In the genomic region with DNA sequence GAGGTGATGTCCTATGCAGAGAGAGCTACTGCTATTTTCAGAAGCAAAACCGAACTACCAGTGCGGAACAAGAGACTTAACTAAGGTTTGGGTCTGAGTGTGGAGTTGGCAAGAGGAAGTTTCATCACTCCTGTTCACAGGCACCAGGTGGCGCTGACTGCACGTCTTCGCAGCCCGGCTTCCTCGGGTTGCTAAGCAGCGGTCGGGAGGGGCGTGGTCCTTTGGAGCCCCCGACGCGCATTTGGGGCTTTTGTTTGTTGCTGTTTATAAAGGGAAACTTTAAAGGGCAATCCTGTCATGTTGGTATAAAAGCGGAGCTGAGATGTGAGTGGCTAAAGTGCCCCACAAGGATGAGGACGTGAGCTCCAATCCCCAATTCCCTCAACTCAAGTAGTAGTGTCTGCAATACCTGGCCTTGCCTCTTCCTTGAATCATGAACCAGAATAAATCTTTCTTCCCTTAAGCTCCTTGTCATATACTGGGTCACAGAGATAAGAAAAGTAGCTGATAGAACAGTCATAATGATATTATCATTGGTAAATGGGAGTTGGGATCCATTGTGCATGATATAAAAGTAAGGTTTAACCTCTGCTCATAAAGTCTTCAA, we compare ENCODE assay signal across 7 mouse cellular contexts. TPM values are rescaled to one million over a fixed set of nuclear protein-coding genes. Genes with fewer than 3 reads are reported as not detected.
DNase-seq lines count a peak whose midpoint lies in the region; ATAC-seq lines count a peak whose summit lies in the region.

No protein-coding gene starts in this region.

- H3K9me3 ChIP-seq in midbrain, embryonic 15.5 days, result no peaks in the 10 kb centered on the region

- peak; percentile 90 for DNase-seq in adrenal gland, postnatal 14 days
- DNase-seq in embryo, embryonic 11 days, result peak; percentile 86
- peak; percentile 48 to 79 for DNase-seq in gastrocnemius, postnatal 4 days (ENCODE audit: low spot score in 2 of 2)
- peak; percentile 32 for DNase-seq in kidney, adult 11 months
- DNase-seq in left cerebral cortex, postnatal 4 days, result peak; percentile 84
- peak; percentile 46 for DNase-seq in splenic B cell, adult 2 months (ENCODE audit: low read depth, low spot score)

- intact Hi-C loops in left cerebral cortex, postnatal 4 days (cut with DNase I), result loop anchor here (5.0 to 10.0 kb wide), 2 partner anchors 167 to 301 kb away; a partner anchor contains a TSS

- H3K4me1 ChIP-seq in midbrain, embryonic 15.5 days, result peaks cover 19% of the 10 kb centered on the region

- no peak overlapping the region for H3K9ac ChIP-seq in midbrain, embryonic 15.5 days

- H3K27me3 ChIP-seq in midbrain, embryonic 15.5 days (replicated peaks), result peaks cover 22% of the 10 kb centered on the region
- H3K27me3 ChIP-seq in splenic B cell, adult 2 months (ENCODE audit: control insufficient read depth, insufficient read depth, low read length, poor library complexity, severe bottlenecking), result no peaks in the 10 kb centered on the region

- peak overlapping the region; percentile 24 for H3K4me3 ChIP-seq in midbrain, embryonic 15.5 days

- no peak overlapping the region for H3K27ac ChIP-seq in midbrain, embryonic 15.5 days

- H3K4me2 ChIP-seq in midbrain, embryonic 15.5 days, result peak overlapping the region; percentile 48

- 4% methylated on average over 15 of the region's 15 CpGs for WGBS in midbrain, embryonic 15.5 days

- peak; percentile 79 for ATAC-seq in midbrain, embryonic 15.5 days (replicated peaks)

- H3K36me3 ChIP-seq in midbrain, embryonic 15.5 days (replicated peaks), result no peaks in the 10 kb centered on the region
- H3K36me3 ChIP-seq in splenic B cell, adult 2 months (ENCODE audit: control insufficient read depth, insufficient read depth, low read length, poor library complexity, severe bottlenecking), result no peaks in the 10 kb centered on the region

RNA-seq across cellular contexts. Expression of a gene that starts 40.1 kb away (rescaled TPM):
- 1.2 and 1.3 TPM in 2 replicates for total RNA-seq in adrenal gland, postnatal 14 days (2021)
- total RNA-seq in gastrocnemius, postnatal 4 days (2021), result under 1 TPM; 0.29 to 0.37 TPM
- 10 to 100 TPM in 1 of 2 experiments, 1 to 10 TPM in 1; 9.2 to 10.7 TPM for total RNA-seq in left cerebral cortex, postnatal 4 days (2021)
- 1.7 and 2.0 TPM in 2 replicates for polyA plus RNA-seq in midbrain, embryonic 15.5 days (2015; fragmentation: Nextera tagmentation; extraction: Ambion mirVana)

Comparison
In these comparisons a context has a peak if more than half of its experiments do, and no peak if none do; other contexts are left out.
1. DNase-seq: peak in every context shown above with its lines; median percentile 90 in adrenal gland, postnatal 14 days; 86 in embryo, embryonic 11 days; 84 in left cerebral cortex, postnatal 4 days; 64 in gastrocnemius, postnatal 4 days; 46 in splenic B cell, adult 2 months; 32 in kidney, adult 11 months.